ENCODE assay signal across 24 mouse cellular contexts in genomic region chr12:35966768-35967141, GRCm38 (mm10). TPM values are rescaled to one million over a fixed set of nuclear protein-coding genes. Genes with fewer than 3 reads are reported as not detected.
A peak's percentile ranks its signal among the peaks of the same experiment; 100 is the strongest.
DNase-seq lines count a peak whose midpoint lies in the region; ATAC-seq and TF ChIP-seq lines count a peak whose summit lies in the region.
"Had no signal": no experiment of that assay in that cellular context is flagged by ENCODE, and none has a peak within 500 bp of the region (broad histone marks: within the 10 kb centered on the region; RNA-seq: fewer than 3 reads in every experiment).

No protein-coding gene starts in this region.

- no peak overlapping the region for H3K4me2 ChIP-seq in limb, embryonic 13.5 days (replicated peaks)
- H3K4me2 ChIP-seq in intestine, postnatal 0 days (replicated peaks; ENCODE audit: low read depth), result no peak overlapping the region; the same call in 1 of the 2 replicates
- H3K4me2 ChIP-seq in stomach, embryonic 16.5 days (ENCODE audit: low read depth, low read length), result 0 out of 2 replicates have a peak overlapping the region, but pooled peaks have one; percentile 4
- H3K4me2 ChIP-seq: forebrain, embryonic 15.5 days; hindbrain, embryonic 13.5 days had no signal

- no peaks in the 10 kb centered on the region for H3K36me3 ChIP-seq in limb, embryonic 13.5 days
- no peaks in the 10 kb centered on the region for H3K36me3 ChIP-seq in limb, embryonic 10.5 days
- H3K36me3 ChIP-seq in MEL (ENCODE audit: control insufficient read depth in 1 of 2, insufficient read depth in 2 of 2, low read length in 2 of 2), result peaks cover 0 to 10% of the 10 kb centered on the region in 2 experiments; a peak in 2 of 4 replicates
- no peaks in the 10 kb centered on the region for H3K36me3 ChIP-seq in intestine, postnatal 0 days (ENCODE audit: control insufficient read depth, insufficient read depth)
- H3K36me3 ChIP-seq in stomach, embryonic 16.5 days (ENCODE audit: control insufficient read depth, insufficient read depth, low read length), result no peaks in the 10 kb centered on the region
- H3K36me3 ChIP-seq: forebrain, embryonic 15.5 days; heart, embryonic 10.5 days; hindbrain, embryonic 13.5 days had no signal

- peak; percentile 67; the same call in 1 of the 2 replicates for ATAC-seq in limb, embryonic 13.5 days (ENCODE audit: low FRiP score, low read depth)
- ATAC-seq in intestine, postnatal 0 days, result peak; percentile 38
- no peak for ATAC-seq in stomach, embryonic 16.5 days (ENCODE audit: insufficient read depth, low FRiP score)
- ATAC-seq: forebrain, embryonic 15.5 days had no signal

- no peak for TF ChIP-seq EP300 in MEL (IDR thresholded peaks at IDR 0.05; ENCODE audit: low read depth in 1 of 2, low read length in 2 of 2)

- H3K4me1 ChIP-seq in limb, embryonic 13.5 days, result no peaks in the 10 kb centered on the region
- no peaks in the 10 kb centered on the region for H3K4me1 ChIP-seq in limb, embryonic 10.5 days
- peaks cover 10% of the 10 kb centered on the region in 2 experiments for H3K4me1 ChIP-seq in MEL (ENCODE audit: control insufficient read depth in 1 of 2, insufficient read depth in 2 of 2, low read length in 2 of 2)
- no peaks in the 10 kb centered on the region for H3K4me1 ChIP-seq in intestine, postnatal 0 days (replicated peaks; ENCODE audit: control insufficient read depth, insufficient read depth, low read length)
- no peaks in the 10 kb centered on the region for H3K4me1 ChIP-seq in stomach, embryonic 16.5 days (ENCODE audit: control insufficient read depth, insufficient read depth, low read length)
- H3K4me1 ChIP-seq: forebrain, embryonic 15.5 days; heart, embryonic 10.5 days; hindbrain, embryonic 13.5 days had no signal

- H3K9ac ChIP-seq in limb, embryonic 13.5 days, result no peak overlapping the region
- peak overlapping the region; percentile 38 for H3K9ac ChIP-seq in MEL (ENCODE audit: control insufficient read depth, low read depth, low read length, poor library complexity, severe bottlenecking)
- no peak overlapping the region for H3K9ac ChIP-seq in intestine, postnatal 0 days (ENCODE audit: low read depth, low read length)
- no peak overlapping the region for H3K9ac ChIP-seq in stomach, embryonic 16.5 days (ENCODE audit: low read length)
- H3K9ac ChIP-seq: forebrain, embryonic 15.5 days; hindbrain, embryonic 13.5 days had no signal

- no peaks in the 10 kb centered on the region for H3K79me2 ChIP-seq in MEL (ENCODE audit: control insufficient read depth, insufficient read depth, low read length, poor library complexity)

- no peak overlapping the region for H3K4me3 ChIP-seq in limb, embryonic 13.5 days
- no peak overlapping the region for H3K4me3 ChIP-seq in limb, embryonic 10.5 days
- peak overlapping the region; percentile 10 to 30; a peak in 3 of 4 replicates for H3K4me3 ChIP-seq in MEL (ENCODE audit: control insufficient read depth in 1 of 2, insufficient read depth in 1 of 2, low read depth in 2 of 2, low read length in 2 of 2)
- H3K4me3 ChIP-seq in intestine, postnatal 0 days (ENCODE audit: low read depth, low read length), result no peak overlapping the region
- no peak overlapping the region for H3K4me3 ChIP-seq in stomach, embryonic 16.5 days (replicated peaks; ENCODE audit: low read length)
- H3K4me3 ChIP-seq: forebrain, embryonic 15.5 days; heart, embryonic 10.5 days; hindbrain, embryonic 13.5 days had no signal

- H3K27ac ChIP-seq in limb, embryonic 13.5 days, result no peak overlapping the region
- no peak overlapping the region for H3K27ac ChIP-seq in limb, embryonic 10.5 days
- peak overlapping the region; percentile 85 for H3K27ac ChIP-seq in MEL (ENCODE audit: control insufficient read depth, low read depth, low read length)
- H3K27ac ChIP-seq in intestine, postnatal 0 days (ENCODE audit: low read depth, low read length), result no peak overlapping the region
- H3K27ac ChIP-seq in stomach, embryonic 16.5 days (ENCODE audit: low read length), result peak overlapping the region; percentile 75
- H3K27ac ChIP-seq: forebrain, embryonic 15.5 days; heart, embryonic 10.5 days; hindbrain, embryonic 13.5 days had no signal

- H3K27me3 ChIP-seq in limb, embryonic 13.5 days, result no peaks in the 10 kb centered on the region
- H3K27me3 ChIP-seq in limb, embryonic 10.5 days (ENCODE audit: low read depth, poor library complexity, severe bottlenecking), result no peaks in the 10 kb centered on the region
- no peaks in the 10 kb centered on the region for H3K27me3 ChIP-seq in MEL (ENCODE audit: control insufficient read depth in 1 of 2, insufficient read depth in 2 of 2, low read length in 2 of 2)
- H3K27me3 ChIP-seq in intestine, postnatal 0 days (replicated peaks; ENCODE audit: control insufficient read depth, insufficient read depth, low read length), result no peaks in the 10 kb centered on the region
- no peaks in the 10 kb centered on the region for H3K27me3 ChIP-seq in stomach, embryonic 16.5 days (ENCODE audit: control insufficient read depth, insufficient read depth, low read length)
- H3K27me3 ChIP-seq: forebrain, embryonic 15.5 days; hindbrain, embryonic 13.5 days had no signal

- TF ChIP-seq POLR2A in MEL (IDR thresholded peaks at IDR 0.05; ENCODE audit: control insufficient read depth in 1 of 2, insufficient read depth in 1 of 2, low read depth in 1 of 2, low read length in 2 of 2, poor library complexity in 1 of 2), result no peak

- DNase-seq in limb, embryonic 10.5 days (ENCODE audit: low spot score), result no peak
- no peak for DNase-seq in MEL (ENCODE audit: low read depth, low spot score)
- no peak for DNase-seq in kidney, adult 18-20 months
- DNase-seq in kidney, adult 9 months, result no peak
- no peak for DNase-seq in gastrocnemius, adult 18-20 months (ENCODE audit: low spot score)
- DNase-seq: adrenal gland, adult 2 months; adrenal gland, postnatal 25 days; cerebellum, adult 2 months; cerebellum, postnatal 10 days; gastrocnemius, postnatal 10 days; heart, adult 18-20 months; heart, postnatal 10 days had no signal

- 46% methylated on average over 7 of the region's 7 CpGs for WGBS in limb, embryonic 13.5 days
- WGBS in limb, embryonic 10.5 days, result 80% methylated on average over 7 of the region's 7 CpGs
- 37% methylated on average over 7 of the region's 7 CpGs for WGBS in intestine, postnatal 0 days
- 52% methylated on average over 7 of the region's 7 CpGs for WGBS in stomach, embryonic 16.5 days

- TF ChIP-seq CTCF in MEL (IDR thresholded peaks at IDR 0.05 in 2 of 3, conservative IDR thresholded peaks at IDR 0.05 in 1 of 3; ENCODE audit: control insufficient read depth in 1 of 3, insufficient read depth in 1 of 3, low read depth in 2 of 3, low read length in 3 of 3, poor library complexity in 1 of 3, severe bottlenecking in 1 of 3), result no peak
- TF ChIP-seq CTCF in intestine, postnatal 0 days (IDR thresholded peaks at IDR 0.05; ENCODE audit: low read depth), result no peak

- H3K9me3 ChIP-seq in limb, embryonic 13.5 days, result no peaks in the 10 kb centered on the region
- no peaks in the 10 kb centered on the region for H3K9me3 ChIP-seq in limb, embryonic 10.5 days (replicated peaks)
- no peaks in the 10 kb centered on the region for H3K9me3 ChIP-seq in MEL (replicated peaks; ENCODE audit: insufficient read depth, low read length)
- no peaks in the 10 kb centered on the region for H3K9me3 ChIP-seq in intestine, postnatal 0 days (ENCODE audit: control insufficient read depth)
- no peaks in the 10 kb centered on the region for H3K9me3 ChIP-seq in stomach, embryonic 16.5 days (replicated peaks; ENCODE audit: control insufficient read depth, low read length)
- H3K9me3 ChIP-seq: forebrain, embryonic 15.5 days; heart, embryonic 10.5 days; hindbrain, embryonic 13.5 days had no signal

- no peak for TF ChIP-seq RAD21 in MEL (IDR thresholded peaks at IDR 0.05; ENCODE audit: low read depth, low read length)

TF ChIP-seq in MEL, 35 proteins besides CTCF, POLR2A, EP300 and RAD21:
- TF ChIP-seq MEF2A (IDR thresholded peaks at IDR 0.05; ENCODE audit: extremely low read depth, insufficient replicate concordance, low read depth, low read length, poor library complexity, severe bottlenecking), result no peak
- peak; percentile 21; the same call in 1 of the 2 replicates for TF ChIP-seq ZMIZ1 (IDR thresholded peaks at IDR 0.05; ENCODE audit: low read depth, low read length)
- TF ChIP-seq BHLHE40 (IDR thresholded peaks at IDR 0.05; ENCODE audit: borderline replicate concordance, low read depth, low read length), result no peak
- no peak for TF ChIP-seq MAX (IDR thresholded peaks at IDR 0.05; ENCODE audit: low read length)
TF ChIP-seq in MEL: peak in this region for 1.

RNA-seq across cellular contexts. Expression of gene Agr2, which starts 26.0 kb away (rescaled TPM):
- polyA plus RNA-seq in limb, embryonic 13.5 days (2015; fragmentation: Nextera tagmentation; extraction: Ambion mirVana), result 0.32 and 1.5 TPM in 2 replicates
- polyA plus RNA-seq in limb, embryonic 10.5 days (2016; fragmentation: Nextera tagmentation; extraction: Ambion mirVana), result not detected in 2 replicates
- total RNA-seq in MEL (2012; rRNA removed), result not detected in 2 replicates
- polyA plus RNA-seq in MEL (2012; ENCODE audit: insufficient read depth in 1 of 2, insufficient read length in 2 of 2, low read depth in 1 of 2, low replicate concordance in 2 of 2, missing spikeins in 1 of 2), result not detected
- 438 and 502 TPM in 2 replicates for polyA plus RNA-seq in intestine, postnatal 0 days (2015; fragmentation: Nextera tagmentation; extraction: Ambion mirVana)
- polyA plus RNA-seq in stomach, embryonic 16.5 days (2015; fragmentation: Nextera tagmentation; extraction: Ambion mirVana), result 255 and 340 TPM in 2 replicates
- not detected for total RNA-seq in gastrocnemius, adult 18-20 months (2021)
- total RNA-seq: adrenal gland, adult 2 months; adrenal gland, postnatal 25 days; gastrocnemius, postnatal 10 days; gastrocnemius, postnatal 4 days; heart, postnatal 10 days; hematopoietic stem cell, adult 5-6 weeks had no signal
- polyA plus RNA-seq: adrenal gland, adult 2 months; C2C12; cerebellum, adult 2 months; embryonic facial prominence, embryonic 11.5 days; forebrain, embryonic 11.5 days; forebrain, embryonic 15.5 days; heart, embryonic 10.5 days; hindbrain, embryonic 13.5 days had no signal

RNA-seq across cellular contexts. Expression of gene Agr3, which starts 41.3 kb away (rescaled TPM):
- polyA plus RNA-seq in limb, embryonic 13.5 days (2015; fragmentation: Nextera tagmentation; extraction: Ambion mirVana), result 0.24 TPM in 1 of 2 replicates, not detected in the other
- not detected in 2 replicates for polyA plus RNA-seq in limb, embryonic 10.5 days (2016; fragmentation: Nextera tagmentation; extraction: Ambion mirVana)
- not detected in 2 replicates for total RNA-seq in MEL (2012; rRNA removed)
- polyA plus RNA-seq in MEL (2012; ENCODE audit: insufficient read depth in 1 of 2, insufficient read length in 2 of 2, low read depth in 1 of 2, low replicate concordance in 2 of 2, missing spikeins in 1 of 2), result not detected
- 0.25 and 0.43 TPM in 2 replicates for polyA plus RNA-seq in intestine, postnatal 0 days (2015; fragmentation: Nextera tagmentation; extraction: Ambion mirVana)
- 0.50 and 1.4 TPM in 2 replicates for polyA plus RNA-seq in stomach, embryonic 16.5 days (2015; fragmentation: Nextera tagmentation; extraction: Ambion mirVana)
- not detected for total RNA-seq in gastrocnemius, adult 18-20 months (2021)
- total RNA-seq: adrenal gland, adult 2 months; adrenal gland, postnatal 25 days; gastrocnemius, postnatal 10 days; gastrocnemius, postnatal 4 days; heart, postnatal 10 days; hematopoietic stem cell, adult 5-6 weeks had no signal
- polyA plus RNA-seq: adrenal gland, adult 2 months; C2C12; cerebellum, adult 2 months; forebrain, embryonic 15.5 days; heart, embryonic 10.5 days; heart, embryonic 14.5 days; hindbrain, embryonic 13.5 days had no signal

Comparison
In these comparisons a context has a peak if more than half of its experiments do, and no peak if none do; other contexts are left out.
1. H3K27ac ChIP-seq: peak in MEL (single experiment) and stomach, embryonic 16.5 days (single experiment); none in limb, embryonic 13.5 days (single experiment), limb, embryonic 10.5 days (single experiment) and intestine, postnatal 0 days (single experiment).
2. H3K4me3 ChIP-seq: peak in MEL (2 of 2); none in limb, embryonic 13.5 days (single experiment), limb, embryonic 10.5 days (single experiment), intestine, postnatal 0 days (single experiment) and stomach, embryonic 16.5 days (single experiment).
3. RNA of gene Agr2, which starts 26.0 kb away (polyA plus RNA-seq): 438 to 502 TPM in intestine, postnatal 0 days and 255 to 340 TPM in stomach, embryonic 16.5 days; 0.32 to 1.5 TPM in limb, embryonic 13.5 days, not detected in limb, embryonic 10.5 days and not detected in MEL; every median in the first group is over 100 times any median in the second.